Mouse (Mus musculus) stomach, adult 2 months (tissue): Measurements from ENCODE around the gene Hnrnph2. TPM values are rescaled to one million over a fixed set of nuclear protein-coding genes. Genes with fewer than 3 reads are reported as not detected.

Experiments used
- polyA plus RNA-seq: library from polyadenylated mRNA; depleted of rRNA; stranded (reverse); fragments of >200 nt; gene quantifications from 2 replicates; pipeline ENCODE4 v1.2.3, GENCODE M21; 2012; rRNA removed

Hnrnph2 gene
- 0.92 and 1.3 TPM in 2 replicates for polyA plus RNA-seq

DNA sequence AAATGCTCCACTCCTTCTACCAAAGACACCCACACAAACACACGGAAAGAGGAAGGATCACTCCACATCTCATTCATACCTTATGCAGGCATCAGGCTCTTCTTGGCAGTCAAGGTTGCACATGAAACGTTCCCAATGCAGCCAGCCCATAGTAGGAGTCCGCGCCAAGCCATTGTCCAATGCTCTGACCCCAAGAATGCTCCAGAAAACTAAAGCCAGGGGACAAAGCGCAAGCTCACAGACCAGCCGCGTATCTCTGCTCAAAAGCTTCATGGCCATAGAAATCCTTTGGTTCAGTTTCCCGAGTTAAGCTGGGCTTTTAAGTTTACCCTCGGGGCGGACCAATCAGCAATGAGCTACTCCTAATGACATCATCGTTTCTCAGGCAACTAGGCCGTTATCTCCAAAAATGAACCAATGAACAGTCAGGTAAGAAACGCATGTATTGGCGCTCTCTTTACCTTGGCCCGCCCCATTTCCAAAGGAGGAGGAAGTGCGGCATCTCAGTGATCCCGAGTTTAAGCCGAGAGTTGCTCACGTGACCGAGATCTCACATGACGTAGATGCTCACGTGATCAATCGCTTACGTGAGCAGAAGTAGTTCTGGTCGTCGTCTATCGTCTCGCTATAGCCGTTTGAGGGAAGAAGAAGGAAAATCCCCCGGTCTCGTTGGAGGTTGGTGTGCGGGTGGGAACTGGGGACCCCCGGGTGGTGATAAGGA, at the start of gene Hnrnph2, which contains the start of gene Gla:
Hnrnph2 (plus strand) TSS at position 521 of the 721 bp plus-strand sequence.
Gla (minus strand) TSS at position 467 of the 721 bp plus-strand sequence.

DNA sequence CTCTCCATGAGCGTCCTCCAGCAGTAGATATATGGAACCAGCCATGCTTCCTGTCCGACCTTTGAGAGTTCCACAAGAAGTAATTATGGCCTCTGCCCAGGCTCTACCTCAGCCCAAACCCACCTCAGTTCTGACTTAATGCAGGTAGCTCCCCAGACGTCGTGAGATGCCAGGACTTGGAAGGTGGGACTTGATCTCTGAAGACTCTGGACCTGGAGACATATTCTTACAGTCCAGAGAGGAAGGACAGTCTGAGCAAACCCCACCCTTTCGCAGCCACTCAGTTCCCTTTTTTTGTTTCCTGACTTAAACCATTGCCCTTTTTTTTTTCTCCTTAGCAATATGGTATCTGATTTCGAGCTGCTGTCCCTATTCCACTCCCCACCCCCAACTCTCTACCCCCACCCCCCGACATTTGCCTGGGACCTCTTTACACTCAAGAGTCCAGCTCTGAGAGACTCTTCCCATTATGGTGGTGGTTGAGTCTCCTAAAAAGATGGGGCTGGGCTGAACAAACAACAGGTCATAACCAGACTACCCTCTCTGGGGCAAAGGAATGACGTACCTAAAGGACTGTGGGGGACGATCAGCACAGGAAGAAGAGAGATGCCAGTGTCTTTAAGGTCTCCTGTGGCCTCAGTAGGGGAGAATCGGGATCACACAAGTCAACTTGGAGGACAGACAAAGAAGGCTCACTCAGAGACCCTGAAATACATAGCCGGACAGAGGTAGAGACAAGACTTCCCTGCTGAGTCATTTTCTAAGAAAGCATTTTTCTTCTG, 17.9 kb upstream of the Hnrnph2 start, which contains the start of gene Btk:
Btk (minus strand) TSS at position 683 of the 782 bp plus-strand sequence.

DNA sequence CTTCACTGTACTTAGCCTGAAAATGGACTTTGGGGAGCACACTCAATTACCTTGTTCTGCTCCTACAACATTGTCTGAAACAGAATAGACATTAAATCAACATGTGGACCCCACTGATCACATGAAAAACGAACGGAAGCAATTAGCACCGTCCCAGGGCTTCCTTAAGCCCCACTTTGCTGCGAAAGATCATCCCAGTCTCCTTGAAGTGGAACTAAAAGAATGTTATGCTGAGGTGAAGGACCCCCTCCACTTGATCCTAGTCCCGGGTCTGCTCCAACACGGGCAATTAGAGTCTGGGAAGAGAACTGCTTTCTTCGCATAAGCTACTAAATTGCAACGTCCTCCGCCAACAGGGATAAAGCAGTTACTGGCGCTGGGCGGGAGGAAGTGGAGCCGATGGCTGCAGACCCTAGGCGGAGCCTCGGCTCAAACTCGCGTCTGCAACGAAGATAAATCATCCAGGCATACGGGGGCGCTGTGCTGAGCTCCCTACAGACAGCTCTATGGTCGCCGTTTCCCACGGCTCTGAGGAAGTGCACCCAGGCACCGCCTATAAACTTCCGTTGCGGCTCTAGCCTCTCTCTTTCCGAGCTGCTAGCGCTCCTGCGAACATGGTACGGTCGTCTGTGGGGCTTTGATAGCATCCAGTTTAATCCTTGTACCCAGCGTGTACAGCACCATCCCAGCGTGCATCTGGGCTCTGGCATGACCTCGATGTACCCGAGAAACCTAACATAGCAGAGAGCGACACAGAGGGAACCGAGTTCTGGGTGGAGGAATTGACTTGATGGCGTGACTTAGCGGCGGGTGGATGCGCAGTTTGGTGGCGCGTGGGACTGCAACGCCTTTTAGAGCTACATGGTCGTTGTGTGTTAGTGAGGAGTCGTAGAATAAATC, 15.6 kb upstream of the Hnrnph2 start, which contains the start of gene Rpl36a:
Rpl36a (plus strand) TSS at position 552 of the 900 bp plus-strand sequence.

Other genes starting within 250 kb of the Hnrnph2 start
- 0.24 and 0.36 TPM in 2 replicates for gene Drp2, start 196.6 kb upstream of the Hnrnph2 start, polyA plus RNA-seq
- gene Taf7l, start 124.7 kb upstream of the Hnrnph2 start, polyA plus RNA-seq: not detected in 2 replicates
- gene Timm8a1, start 59.3 kb upstream of the Hnrnph2 start, polyA plus RNA-seq: 0.09 and 0.17 TPM in 2 replicates
- 0.08 and 0.19 TPM in 2 replicates for gene Btk, start 17.6 kb upstream of the Hnrnph2 start, polyA plus RNA-seq
- 4.6 and 8.8 TPM in 2 replicates for gene Rpl36a, start 15.5 kb upstream of the Hnrnph2 start, polyA plus RNA-seq
- 0.45 and 0.51 TPM in 2 replicates for gene Gla, start 54 bp upstream of the Hnrnph2 start, polyA plus RNA-seq
- gene Armcx4, start 85.3 kb downstream of the Hnrnph2 start, polyA plus RNA-seq: 0.09 and 0.11 TPM in 2 replicates
- 0.17 and 0.42 TPM in 2 replicates for gene Armcx1, start 116.8 kb downstream of the Hnrnph2 start, polyA plus RNA-seq
- 0.33 and 0.36 TPM in 2 replicates for gene Armcx6, start 150.2 kb downstream of the Hnrnph2 start, polyA plus RNA-seq
- 0.42 and 1.4 TPM in 2 replicates for gene Armcx3, start 155.4 kb downstream of the Hnrnph2 start, polyA plus RNA-seq
- gene Armcx2, start 208.0 kb downstream of the Hnrnph2 start, polyA plus RNA-seq: 5.7 and 6.3 TPM in 2 replicates